Mouse (Mus musculus) cerebellum, postnatal 14 days (tissue): ENCODE results near the gene Cyp2s1.
"Not testable (repeated sequence)": the region's sequence is repeated elsewhere in the genome, so short reads cannot be mapped to it uniquely, and the experiment has no call there.

Experiments
- DNase-seq, 2 experiments: peaks; one replicate each; pipeline ENCODE4 v3.0.0; 2021; ENCODE audit warnings: mixed read lengths in 2 of 2

Cyp2s1 gene

DNA sequence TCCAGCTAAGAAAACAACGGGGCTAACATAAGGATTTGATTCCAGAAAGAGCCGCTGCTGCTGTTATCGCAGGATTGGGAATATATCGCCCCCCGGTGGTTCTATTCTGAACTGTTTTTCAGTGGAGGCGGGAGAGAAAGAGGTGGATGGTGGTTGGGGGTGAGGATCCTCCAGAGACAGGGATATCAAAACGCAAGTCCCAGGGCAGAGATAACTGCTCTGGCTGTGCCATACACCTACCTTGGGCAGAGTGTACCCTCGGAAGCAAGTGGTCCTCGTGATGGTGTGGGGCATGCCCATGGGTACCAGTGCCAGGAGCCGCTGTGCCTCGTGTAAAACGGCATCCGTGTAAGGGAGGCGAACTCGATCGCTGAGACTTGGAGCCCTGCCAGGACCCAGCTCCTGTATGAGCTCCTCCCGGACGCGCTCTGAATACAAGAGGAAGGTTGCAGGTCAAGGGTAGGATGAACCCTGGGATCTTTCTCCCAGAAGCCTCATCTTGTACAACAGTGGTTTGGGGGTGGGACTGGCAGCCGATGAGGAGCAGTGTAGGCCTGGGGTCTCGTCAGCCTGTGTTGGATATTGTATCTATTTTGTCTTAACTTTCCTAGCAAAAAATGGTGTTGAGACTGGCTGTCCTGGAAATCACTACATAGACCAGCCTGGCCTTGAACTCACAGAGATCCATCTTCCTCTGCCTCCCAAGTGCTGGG is 10.9 kb downstream of the Cyp2s1 start:
- DNase-seq, result peak; percentile 88 to 90

DNA sequence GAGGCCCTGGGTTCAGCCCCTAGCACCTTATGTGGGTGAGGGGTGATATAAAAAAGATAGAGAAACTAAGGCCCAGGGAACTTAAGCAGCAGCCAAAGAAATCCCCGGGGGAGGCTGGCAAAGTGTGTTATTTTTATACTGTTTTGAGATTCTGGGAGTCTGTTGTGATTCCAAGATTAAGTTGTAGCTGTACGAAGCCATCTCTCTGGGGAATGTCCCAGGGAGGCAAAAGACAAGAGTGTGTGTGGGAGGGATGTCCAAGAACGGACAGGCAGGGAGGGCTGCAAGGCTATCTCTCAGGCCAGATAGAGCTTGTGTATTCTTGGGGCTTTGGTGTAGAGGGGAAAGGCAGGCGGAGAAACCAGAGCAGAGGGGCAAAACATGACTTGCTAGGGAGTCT is 11.9 kb downstream of the Cyp2s1 start:
- DNase-seq, result no peak

DNA sequence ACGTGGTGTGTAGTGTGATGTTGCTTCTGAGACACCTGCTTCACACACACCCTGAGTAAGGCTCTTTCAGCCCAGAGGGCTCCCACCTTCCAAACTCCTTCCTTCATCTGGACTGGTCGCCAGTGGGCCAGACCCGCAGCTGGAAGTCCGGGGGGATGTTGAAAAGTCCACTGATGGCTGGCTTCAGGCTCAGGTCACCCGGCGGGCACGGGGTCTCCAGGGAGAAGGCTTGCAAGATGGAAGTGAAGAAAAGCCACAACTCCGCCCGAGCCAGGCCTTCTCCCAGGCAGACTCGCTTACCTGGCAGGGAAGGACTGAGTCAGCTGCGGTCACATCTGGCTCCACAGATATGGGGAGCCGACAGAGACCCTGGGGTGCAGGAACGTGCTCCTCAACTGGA is 13.3 kb downstream of the Cyp2s1 start:
- DNase-seq, result no peak

DNA sequence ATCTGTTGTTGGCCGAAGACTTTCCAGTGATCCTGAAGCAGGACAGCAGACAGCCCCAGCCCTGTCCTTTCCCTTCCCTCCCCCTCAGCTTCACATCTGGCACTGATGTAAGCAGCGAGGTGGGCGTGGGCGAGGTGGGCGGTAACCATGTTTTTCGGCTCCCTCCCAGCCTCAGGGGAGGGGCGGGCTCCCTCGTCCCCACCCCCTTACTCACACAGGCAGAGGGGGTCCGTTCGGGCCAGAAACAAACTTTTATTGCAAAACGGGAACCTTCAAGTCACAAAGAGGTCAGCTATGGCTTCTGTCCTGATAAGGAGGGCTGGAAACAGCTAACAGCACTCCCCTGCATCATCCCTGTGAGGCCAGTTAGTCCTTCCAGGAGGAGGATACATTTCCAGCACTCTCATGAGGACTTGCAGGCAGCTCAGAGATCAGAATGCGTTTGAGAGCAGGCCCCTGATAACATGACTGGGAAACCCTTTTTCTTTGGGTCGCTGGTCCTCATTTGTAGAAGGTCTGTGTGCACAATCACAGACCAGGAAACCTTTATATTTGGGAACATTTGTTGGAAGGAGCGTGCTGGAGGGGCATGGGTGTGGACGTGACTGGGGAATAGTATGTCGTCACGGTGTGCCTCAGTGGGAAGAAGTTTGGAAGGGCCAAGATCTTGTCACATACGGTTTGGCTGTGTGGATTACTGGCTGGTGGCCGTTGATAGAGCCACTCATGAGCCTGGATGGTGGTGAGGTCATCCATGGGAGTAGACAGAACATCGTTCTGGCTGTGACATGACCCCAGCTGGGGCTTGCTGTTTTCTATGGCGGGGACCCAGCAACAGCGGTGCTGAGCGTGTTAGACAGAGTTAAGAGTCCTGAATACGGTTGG is 14.2 kb downstream of the Cyp2s1 start:
- DNase-seq, result no peak

DNA sequence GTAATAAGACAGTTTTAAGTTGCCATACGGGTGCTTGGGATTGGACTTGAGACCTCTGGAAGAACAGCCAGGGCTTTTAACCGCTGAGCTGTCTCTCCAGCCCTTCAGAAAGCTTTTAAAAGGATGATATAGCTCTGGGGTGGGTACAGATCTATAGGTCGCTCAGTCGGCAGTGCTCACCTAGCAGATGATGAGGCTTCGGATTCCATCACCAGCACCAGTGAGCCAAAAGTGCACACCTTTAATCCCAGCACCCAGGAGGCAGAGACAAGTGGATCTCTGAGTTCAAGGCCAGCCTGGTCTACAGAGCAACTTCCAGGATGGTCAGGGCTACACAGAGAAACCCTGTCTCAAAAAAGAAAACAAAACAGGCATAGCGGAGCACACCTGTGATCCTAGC is 15.7 kb downstream of the Cyp2s1 start:
- no peak for DNase-seq

DNA sequence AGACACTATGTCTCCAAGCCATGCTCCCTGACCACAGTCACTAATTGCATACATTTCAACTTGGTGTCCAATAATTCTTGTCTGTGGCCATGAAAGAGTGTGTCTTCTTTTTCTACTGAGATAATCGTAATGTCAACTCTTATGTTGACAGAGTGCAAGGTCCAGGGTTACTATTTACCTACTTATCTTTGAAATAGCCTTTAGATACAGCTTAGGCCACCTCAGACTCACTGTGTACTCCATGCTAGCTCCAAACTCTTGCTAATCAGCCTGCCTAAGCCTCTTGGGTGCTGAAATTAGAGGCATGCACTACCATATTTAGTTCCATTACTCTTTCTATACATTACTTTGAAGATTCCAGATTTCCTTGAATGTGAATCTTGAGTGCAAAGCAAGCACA is 17.3 kb downstream of the Cyp2s1 start:
- no peak for DNase-seq

DNA sequence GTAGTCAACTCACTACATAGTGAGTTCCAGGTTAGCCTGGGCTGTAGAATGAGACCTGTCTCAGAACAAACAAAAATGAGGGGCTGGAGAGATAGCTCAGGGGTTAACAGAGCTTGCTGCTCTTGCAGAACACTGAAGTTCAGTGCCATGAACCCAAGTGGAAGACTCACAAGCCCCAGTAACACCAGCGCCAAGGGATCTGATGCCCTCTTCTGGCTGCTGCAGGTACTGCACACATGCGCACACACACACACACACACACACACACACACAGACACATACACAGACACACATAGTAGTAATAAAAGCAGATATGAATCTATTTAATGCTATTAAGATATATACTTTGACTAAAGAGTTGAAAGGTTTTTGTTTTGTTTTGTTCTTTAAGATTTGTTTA is 18.2 kb downstream of the Cyp2s1 start:
- no peak for DNase-seq

DNA sequence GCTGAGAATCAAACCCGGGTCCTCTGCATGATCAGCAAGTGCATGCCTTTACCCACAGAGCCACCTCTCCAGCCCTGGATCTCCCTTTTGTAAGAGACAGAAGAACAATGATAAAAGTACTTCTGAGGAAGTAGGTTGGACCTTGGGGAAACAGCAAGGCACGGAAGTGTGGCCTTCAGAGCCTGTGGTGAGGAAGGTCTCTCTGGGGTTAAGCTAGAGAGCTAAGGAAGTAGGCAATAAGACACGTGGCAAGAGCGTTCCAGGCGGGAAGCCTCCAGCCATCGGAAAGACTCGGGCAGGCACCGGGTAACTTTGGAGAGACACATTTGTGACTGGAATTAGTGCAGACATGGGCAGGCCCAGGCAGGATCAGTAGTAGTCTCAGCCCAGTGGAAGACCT is 21.9 kb downstream of the Cyp2s1 start:
- no peak for DNase-seq

DNA sequence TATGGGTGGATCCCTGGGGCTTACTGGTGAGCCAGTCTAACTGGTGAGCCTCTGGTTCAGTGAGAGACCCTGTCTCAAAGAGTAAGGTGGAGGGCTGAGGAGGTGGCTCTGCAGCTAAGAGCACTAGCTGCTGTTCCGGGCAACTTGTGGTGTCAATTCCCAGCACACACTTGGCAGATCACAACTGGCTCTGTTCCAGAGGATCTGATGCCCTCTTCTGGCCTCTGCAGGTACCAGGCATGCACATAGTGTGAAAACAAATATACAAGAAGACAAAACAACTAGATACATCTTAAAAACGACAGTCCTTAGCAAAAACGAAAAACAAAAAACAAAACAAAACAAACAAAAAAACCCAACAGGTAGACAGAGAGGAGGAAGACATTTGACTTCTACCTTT is 23.0 kb downstream of the Cyp2s1 start:
- DNase-seq, result peak; percentile 43 to 67

DNA sequence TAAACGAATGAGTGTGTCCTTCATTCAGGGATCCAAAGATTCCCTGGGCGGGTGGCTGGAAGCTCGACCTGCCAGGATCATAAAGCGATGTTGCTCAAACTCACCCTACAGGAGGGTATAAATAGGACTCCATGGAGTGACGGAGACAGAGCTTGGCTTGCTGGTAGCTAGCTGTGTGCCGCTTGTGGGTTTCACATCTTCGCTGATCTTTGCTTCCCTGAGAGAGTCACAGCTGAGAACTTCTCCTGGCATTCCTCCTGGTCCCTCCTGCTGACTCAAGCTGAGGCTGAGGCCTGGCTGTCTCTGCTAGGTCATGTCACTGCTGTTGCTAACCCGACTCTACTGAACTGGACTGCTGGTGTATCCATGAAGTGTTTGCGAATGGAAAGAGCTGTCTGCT is 23.7 kb downstream of the Cyp2s1 start:
- not testable (repeated sequence) for DNase-seq

DNA sequence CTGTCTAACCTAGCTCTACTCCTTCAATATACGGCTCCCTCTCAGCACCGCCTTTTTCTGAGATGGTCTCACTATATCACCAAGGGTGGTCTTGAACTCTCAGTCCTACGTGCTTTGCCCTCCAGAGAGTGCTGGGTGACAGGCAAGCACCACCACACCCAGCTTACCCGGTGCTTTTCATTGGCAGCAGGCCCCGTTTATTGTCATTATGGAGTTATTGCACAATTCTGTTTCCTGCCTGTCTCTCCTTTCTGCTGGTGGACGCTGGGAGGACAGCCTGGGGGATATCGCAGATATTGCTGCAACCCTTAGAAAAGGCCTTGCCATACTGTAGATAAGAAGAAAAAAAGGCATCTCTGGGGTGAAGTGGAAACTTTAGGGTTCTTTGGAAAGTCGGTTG is 26.1 kb downstream of the Cyp2s1 start:
- DNase-seq, result no peak

DNA sequence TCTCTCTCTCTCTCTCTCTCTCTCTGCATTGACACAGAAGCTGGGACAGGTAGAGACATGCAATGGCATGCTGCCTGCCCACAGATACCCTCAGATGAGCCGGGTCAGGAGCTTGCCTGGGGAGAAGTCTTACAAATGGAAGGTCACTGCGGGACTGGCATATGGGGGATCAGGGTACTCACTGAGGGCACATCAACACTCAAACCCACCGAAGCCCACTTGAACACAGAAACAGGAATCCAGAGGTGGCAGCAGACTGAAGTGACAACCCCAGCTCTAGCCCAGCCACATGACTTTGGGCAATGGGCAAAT is 27.6 kb downstream of the Cyp2s1 start:
- no peak for DNase-seq

DNA sequence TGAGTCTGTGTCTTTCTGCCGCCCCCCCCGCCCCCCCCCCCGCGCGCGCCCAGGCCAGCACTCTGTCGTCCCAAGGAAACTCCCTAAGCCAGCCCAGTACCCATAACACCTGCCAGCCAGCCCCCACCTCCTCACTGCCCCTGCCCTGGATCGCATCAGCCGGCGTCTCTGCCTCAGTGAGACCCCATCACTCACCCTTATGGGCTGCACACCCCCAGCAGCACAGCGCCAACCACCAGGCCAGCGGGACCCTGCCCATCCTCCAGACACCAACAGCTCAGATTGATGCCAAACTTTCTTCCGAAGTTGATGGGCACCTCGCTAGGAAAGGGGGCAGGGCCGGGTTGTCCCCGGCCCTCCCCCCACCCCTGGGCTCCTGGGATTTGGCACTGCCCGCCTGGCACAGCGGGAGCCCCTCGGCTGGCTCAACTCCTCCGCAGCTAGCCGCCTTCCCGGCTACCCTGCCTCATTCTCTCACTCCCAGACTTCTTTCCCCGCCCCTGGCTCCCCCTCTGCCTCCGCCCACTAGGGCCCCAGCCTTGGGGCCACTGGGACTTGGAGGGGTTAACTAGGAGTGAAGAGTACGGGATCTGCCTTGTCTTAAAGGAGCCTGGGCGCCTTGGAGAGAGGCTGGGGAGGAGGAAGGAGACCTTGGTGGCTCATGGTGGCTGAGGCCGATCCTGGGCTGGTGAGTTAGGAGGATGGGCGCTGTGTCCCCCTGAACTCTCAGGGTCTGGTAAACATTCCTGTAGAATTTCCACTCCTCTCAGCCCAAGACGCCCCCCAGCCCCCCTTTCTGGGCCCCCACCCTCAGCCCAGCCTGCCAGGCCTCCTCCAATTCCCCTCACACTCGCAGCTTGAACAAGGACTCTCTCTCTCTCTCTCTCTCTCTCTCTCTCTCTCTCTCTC is 28.2 kb downstream of the Cyp2s1 start, which contains the start of gene Axl:
TSS of gene Axl (minus strand) at position 486 of the 909 bp plus-strand sequence.
- peak; percentile 35 to 46 for DNase-seq

DNA sequence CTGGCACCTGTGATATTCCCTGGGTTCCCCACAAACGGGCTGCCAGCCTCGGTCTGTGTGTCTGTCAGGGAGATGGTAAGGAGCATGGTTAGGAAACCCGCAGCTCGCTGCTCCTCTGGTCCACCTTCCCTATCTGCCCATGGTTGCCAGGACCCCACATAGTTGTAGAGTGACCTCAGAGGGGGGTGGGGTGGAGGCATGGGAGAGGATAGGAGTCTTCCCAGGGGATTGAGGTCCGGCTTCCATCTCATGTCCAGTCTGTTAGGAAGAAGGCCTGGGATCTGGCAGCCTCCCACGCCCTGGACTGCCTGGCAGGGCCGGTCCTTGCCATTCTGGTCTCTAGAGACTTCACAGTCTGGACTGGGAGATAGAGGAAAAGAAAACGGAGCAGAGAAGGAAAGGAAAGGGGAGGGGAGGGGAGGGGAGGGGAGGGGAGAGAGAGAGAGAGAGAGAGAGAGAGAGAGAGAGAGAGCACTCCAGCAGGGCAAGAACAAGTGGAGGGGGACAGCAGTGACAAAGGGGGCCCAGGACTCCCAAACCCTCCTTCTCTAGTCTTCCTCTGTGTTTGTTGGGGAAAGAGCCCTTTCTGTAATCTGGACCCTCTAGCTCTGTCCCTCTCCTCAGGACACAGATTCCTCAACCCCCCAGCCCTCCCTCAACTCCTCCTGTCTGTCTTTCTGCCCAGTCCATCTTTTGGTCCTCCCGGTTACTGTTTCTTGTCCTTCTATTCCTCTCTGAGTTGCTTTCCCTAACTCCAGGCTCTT is 29.1 kb downstream of the Cyp2s1 start:
- peak in 1 of 2 experiments; percentile 20 for DNase-seq

DNA sequence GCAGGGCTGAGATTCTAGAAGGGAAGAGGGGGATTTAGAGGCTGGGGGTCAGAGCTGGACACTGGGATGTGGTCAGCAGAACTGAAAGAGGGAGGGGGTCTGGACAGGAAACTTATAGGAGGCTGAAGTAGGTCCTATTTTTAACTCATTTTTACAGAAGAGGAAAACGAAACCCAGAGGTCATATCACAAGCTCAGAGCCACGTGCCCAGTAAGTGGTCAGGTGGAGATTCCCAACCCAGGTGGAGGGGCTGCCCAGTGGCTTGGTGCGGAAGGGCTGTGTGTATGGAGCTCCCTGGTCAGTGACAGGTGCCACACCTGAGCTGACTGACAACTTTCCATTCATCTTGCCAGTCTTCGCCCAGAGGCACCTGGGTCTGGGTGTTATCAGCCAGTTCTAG is 29.7 kb downstream of the Cyp2s1 start:
- no peak for DNase-seq

DNA sequence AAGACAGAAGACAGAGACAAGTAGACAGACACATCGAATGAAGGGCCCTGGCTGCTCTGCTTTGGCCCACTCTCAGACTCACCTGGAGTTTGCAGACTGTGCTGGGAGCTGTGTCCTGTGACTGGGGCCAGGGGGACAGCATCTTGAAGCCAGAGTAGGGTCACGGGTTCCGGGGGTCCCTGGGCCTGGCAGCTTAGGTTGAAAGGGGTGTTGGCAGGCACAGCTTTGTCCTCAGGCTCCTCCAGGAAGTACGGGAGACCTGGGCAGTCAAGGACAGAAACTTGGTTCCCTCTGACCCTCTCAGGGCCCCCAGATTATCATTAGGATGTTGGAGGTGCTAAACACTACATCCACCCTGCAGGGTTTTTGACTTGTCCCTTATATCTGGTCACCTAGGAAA is 31.0 kb downstream of the Cyp2s1 start:
- DNase-seq, result no peak

DNA sequence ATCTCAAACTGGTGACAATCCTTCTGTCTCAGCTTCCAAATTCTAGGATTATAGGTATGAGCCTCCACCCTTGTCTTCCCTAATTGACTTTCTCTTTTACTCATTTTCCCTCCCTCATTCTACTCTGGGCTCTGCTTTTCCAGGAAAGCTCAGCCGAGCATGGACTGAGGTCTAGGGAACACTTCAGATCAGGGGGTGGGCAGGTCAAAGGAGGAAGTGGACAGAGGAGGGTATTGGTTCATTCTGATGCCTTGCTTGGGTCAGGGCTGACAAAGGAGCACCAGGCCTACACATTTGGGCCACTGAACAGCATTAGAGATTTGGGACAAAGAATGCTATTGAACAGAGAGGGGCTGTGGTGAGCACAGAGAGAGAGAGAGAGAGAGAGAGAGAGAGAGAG is 31.9 kb downstream of the Cyp2s1 start:
- no peak for DNase-seq

DNA sequence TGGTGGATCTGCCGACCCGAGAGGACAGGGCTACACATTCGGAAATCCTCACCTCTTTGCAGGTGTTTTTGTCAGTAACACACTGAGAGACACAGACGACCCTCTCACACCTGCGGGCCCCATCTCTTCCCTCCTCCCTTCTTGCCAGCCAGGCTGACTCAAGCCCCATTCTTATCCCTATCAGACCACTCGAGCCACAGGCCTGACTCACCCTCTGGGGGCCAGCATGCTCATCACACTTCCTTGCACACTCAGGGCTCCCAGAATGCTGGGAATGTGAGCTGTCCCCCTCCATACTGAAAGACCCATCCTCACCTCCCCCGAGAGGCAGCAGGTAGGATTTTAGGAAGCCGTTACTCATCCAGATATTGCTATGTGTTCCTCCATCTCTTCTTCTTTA is 33.0 kb downstream of the Cyp2s1 start:
- DNase-seq, result no peak

DNA sequence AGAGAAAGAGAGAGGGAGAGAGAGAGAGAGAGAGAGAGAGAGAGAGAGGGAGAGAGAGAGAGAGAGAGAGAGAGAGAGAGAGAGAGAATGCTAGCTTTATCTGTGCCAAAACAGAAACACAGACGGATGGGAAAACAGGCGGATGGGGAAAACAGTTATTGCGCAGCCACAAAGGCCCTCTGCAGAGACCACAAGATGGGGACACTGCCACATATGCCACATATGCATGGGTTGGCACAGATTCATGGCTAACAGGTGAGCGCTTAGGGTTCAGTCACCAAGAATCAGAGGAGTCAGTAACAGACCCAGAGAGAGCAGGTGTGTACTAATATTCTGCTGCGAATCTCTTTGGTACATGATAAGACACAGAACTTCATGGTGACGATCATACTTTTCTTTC is 34.0 kb downstream of the Cyp2s1 start:
- DNase-seq, result no peak

DNA sequence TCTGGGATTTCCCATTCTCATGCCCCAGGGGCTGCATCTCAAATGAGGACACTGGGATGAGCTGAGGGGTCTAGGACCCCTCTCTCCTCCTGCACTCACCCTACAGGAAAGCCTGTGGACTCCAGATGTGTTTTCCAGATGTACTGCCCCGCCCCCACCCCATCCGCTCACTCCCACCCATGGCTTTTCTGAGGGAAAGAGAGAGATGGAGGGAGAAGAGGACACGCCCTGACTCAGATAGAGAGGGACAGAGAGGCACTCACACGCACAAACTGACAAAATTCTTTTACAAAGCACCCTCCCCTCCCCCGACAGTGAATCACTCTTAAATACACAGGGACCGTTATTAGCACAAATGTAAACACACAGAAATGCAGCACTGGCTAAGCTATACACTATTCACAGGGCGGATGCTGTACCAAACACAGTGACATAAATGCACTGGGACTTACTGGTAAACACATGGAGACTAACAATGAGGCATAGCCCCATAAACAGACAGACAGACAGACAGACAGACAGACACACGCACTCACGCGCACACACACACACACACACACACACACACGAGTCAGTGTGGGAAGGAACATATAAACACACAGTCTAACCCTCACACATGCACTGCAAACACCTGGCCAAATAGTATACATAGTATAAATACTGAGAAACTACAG is 34.6 kb downstream of the Cyp2s1 start:
- no peak for DNase-seq

DNA sequence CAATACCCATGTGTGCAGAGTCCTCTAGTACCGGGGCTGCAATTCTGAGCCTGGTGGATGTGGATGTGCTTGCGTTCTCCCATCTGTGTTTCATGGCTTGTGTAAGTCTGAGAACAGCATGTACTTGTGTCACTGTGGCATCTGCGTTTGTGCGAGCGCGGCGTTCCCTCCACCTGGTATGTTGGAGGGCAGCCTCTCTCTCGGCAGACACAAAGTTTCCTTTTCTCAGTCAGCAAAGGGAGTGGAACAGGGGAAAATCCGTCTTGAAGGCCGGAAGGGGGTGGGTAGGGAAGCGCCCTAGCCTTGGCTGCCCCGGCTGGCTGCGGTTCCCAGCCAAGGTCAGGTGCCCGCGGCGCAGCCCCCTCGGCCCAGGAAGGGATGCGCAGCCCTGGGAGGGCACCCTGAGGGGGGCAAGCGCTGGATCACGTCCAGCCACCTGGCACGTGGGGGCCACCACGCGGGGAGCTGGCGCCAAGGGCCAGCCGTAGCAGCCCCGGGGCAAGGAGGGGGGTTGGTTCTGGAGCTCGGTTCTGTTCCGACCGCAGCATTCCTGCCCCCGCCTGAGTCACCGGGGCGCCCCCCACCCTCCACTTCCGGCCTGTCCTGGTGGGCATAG is 35.3 kb downstream of the Cyp2s1 start:
- peak; percentile 26 to 32 for DNase-seq

DNA sequence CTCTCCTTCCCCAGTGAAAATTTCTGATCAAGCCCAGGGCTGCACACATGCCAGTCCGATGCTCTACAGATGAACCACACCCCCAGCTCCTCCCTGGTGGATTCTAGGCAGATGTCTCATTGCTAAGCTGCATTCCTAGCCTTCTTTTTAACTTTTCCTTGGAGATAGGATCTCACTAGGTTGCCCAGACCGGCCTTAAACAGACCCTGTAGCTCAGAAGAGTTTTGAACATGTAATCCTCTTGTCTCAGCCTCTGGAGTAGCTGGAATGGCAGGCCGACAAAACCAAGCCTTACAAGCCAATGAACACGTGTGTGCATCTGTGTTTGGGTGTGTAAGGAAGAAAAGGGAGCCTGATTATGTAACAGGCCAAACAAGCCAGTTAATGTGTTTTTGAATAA is 36.0 kb downstream of the Cyp2s1 start:
- no peak for DNase-seq
